Mouse (Mus musculus) adrenal gland, adult (tissue): ENCODE results near the gene Adamtsl1.
A peak's percentile ranks its signal among the peaks of the same experiment; 100 is the strongest.

Experiments
- DNase-seq, 2 experiments: peaks; one replicate each; pipeline ENCODE4 v3.0.0; 2022 to 2023; ENCODE audit warnings: low spot score in 1 of 2; ENCODE audit not compliant: inconsistent age in 2 of 2

Gene Adamtsl1

GRCm38 (mm10) chr4:86388430-86388829 lies 874.5 kb downstream of the Adamtsl1 start:
- peak; percentile 23 to 65 for DNase-seq

GRCm38 (mm10) chr4:86391176-86391575 lies 877.2 kb downstream of the Adamtsl1 start:
- DNase-seq, result no peak

GRCm38 (mm10) chr4:86395636-86396035 lies 881.7 kb downstream of the Adamtsl1 start:
- no peak for DNase-seq

GRCm38 (mm10) chr4:86396672-86397288 lies 882.8 kb downstream of the Adamtsl1 start:
- DNase-seq, result peak; percentile 29 to 53

GRCm38 (mm10) chr4:86397470-86397869 lies 883.5 kb downstream of the Adamtsl1 start:
- peak; percentile 62 to 76 for DNase-seq

GRCm38 (mm10) chr4:86401116-86401515 lies 887.1 kb downstream of the Adamtsl1 start:
- peak; percentile 52 to 74 for DNase-seq

- DNase-seq, result peak in 1 of 2 experiments; percentile 2
These were observed 892.7 kb downstream of the Adamtsl1 start for GRCm38 (mm10) chr4:86406501-86407199.

GRCm38 (mm10) chr4:86407200-86407527 lies 893.2 kb downstream of the Adamtsl1 start:
- DNase-seq, result no peak

- no peak for DNase-seq
These were observed 894.4 kb downstream of the Adamtsl1 start for GRCm38 (mm10) chr4:86408421-86408820.

GRCm38 (mm10) chr4:86410946-86411345 lies 897.0 kb downstream of the Adamtsl1 start:
- DNase-seq, result no peak

- no peak for DNase-seq
These were observed 899.4 kb downstream of the Adamtsl1 start for GRCm38 (mm10) chr4:86413388-86413787.

GRCm38 (mm10) chr4:86416401-86417025 lies 902.5 kb downstream of the Adamtsl1 start:
- DNase-seq, result peak; percentile 36 to 81

GRCm38 (mm10) chr4:86422586-86422985 lies 908.6 kb downstream of the Adamtsl1 start:
- DNase-seq, result no peak

- no peak for DNase-seq
These were observed 911.6 kb downstream of the Adamtsl1 start for GRCm38 (mm10) chr4:86425581-86425980.

- DNase-seq, result no peak
These were observed 912.6 kb downstream of the Adamtsl1 start for GRCm38 (mm10) chr4:86426549-86426948.

GRCm38 (mm10) chr4:86427312-86427711 lies 913.3 kb downstream of the Adamtsl1 start:
- no peak for DNase-seq

- DNase-seq, result no peak
These were observed 914.2 kb downstream of the Adamtsl1 start for GRCm38 (mm10) chr4:86428091-86428745.

- DNase-seq, result no peak
These were observed 921.7 kb downstream of the Adamtsl1 start for GRCm38 (mm10) chr4:86435631-86436030.

- DNase-seq, result no peak
These were observed 922.4 kb downstream of the Adamtsl1 start for GRCm38 (mm10) chr4:86436336-86436735.

GRCm38 (mm10) chr4:86450468-86450867 lies 936.5 kb downstream of the Adamtsl1 start:
- no peak for DNase-seq

GRCm38 (mm10) chr4:86464808-86465207 lies 950.8 kb downstream of the Adamtsl1 start:
- no peak for DNase-seq
